Mouse (Mus musculus) telencephalon, adult 2 months (tissue): ENCODE data around the gene Arid1b.
A peak's percentile ranks its signal among the peaks of the same experiment; 100 is the strongest.

ENCODE experiments used
- DNase-seq: peaks from one replicate; pipeline ENCODE4 v3.0.0-alpha.2; 2011; ENCODE audit warnings: low read depth, low spot score

The Arid1b gene

GRCm38 (mm10) chr17:5273685-5274084, 279.6 kb downstream of the Arid1b start:
- DNase-seq = peak; percentile 74

- DNase-seq = peak; percentile 57
Observed at GRCm38 (mm10) chr17:5274429-5274828, 280.3 kb downstream of the Arid1b start.

DNA sequence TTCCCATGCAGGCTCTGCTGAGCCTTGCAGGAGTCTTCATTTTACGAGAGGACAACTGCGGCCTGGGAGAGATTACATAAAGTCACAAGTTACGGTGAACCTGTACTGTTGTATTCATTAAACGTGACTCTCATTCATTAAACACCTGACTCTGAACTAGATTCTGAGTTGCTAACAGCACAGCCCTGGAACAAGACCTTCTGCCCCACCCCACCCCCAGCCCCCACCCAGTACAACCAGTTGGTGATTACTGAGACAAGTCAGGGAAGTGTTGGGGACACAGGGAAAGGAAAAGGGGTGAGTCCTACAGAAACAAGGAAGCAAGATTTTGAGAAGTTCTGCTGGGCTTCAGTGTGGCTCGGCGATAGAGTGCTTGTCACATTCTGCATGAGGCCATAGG, 281.6 kb downstream of the Arid1b start:
- no peak for DNase-seq

GRCm38 (mm10) chr17:5277137-5277871, 283.2 kb downstream of the Arid1b start:
- peak; percentile 90 for DNase-seq

DNA sequence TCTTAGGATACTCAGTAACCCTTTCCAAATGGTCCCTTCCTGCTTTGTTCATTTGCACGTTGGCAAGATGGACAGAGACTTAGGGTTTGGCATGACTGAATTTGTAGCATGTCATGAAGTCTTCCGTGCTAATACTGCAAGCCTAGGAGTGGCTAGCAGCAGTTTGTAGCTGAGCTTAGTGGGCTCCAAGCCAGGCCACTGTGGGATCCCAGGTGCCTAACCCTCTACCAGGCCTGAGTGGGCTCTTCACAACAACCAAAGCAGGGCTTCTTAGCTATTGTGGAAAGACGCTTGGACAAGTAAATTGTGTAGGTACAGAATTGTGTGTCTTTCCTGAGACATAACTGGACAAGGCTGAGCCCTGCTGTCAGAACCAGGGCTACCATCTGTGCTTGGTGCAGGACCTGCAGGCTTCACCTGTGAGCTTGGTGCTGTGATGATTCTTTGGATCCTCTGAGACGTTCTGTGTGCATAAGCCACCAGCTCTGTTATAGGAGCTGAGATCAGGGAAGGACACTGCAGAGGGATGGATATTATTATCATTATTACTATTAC, 286.4 kb downstream of the Arid1b start:
- no peak for DNase-seq

- no peak for DNase-seq
Observed at GRCm38 (mm10) chr17:5284783-5285182, 290.7 kb downstream of the Arid1b start.

GRCm38 (mm10) chr17:5285877-5286440, 291.8 kb downstream of the Arid1b start:
- DNase-seq = peak; percentile 67

DNA sequence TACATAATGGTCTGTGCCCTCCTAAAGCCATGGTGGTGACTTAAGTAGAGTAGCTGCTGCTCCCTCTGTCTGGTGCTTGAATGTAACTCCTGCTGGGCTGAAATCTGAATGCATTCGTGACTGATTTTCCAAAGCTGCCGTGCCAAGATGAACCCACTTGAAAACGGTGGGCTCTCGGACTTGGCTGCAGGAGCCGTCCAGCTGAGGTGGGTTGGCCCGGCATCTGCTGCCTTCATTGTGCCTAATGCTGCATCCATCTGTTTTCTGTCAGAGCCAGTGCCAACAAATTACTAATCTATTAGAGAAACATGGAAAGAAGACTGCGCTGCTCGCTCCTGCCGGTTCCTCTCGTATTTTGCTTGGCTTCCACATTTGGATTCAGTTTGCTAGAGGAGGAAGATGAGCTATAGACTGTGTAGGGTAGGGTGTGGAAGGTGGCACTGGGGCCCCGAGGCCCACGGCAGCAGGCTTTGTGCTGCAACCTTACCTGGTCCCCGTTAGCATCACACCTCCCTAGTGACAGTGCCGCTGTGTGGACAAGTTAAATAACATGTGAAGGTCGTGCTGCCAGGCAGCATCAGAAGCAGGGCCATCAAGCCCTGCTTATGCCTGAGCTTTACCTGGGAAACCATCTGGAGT, 292.6 kb downstream of the Arid1b start:
- no peak for DNase-seq

GRCm38 (mm10) chr17:5287210-5287591, 293.1 kb downstream of the Arid1b start:
- DNase-seq = no peak

GRCm38 (mm10) chr17:5287641-5288040, 293.5 kb downstream of the Arid1b start:
- peak; percentile 73 for DNase-seq

GRCm38 (mm10) chr17:5293653-5294584, 299.8 kb downstream of the Arid1b start:
- DNase-seq = no peak

GRCm38 (mm10) chr17:5295086-5295947, 301.2 kb downstream of the Arid1b start:
- no peak for DNase-seq

DNA sequence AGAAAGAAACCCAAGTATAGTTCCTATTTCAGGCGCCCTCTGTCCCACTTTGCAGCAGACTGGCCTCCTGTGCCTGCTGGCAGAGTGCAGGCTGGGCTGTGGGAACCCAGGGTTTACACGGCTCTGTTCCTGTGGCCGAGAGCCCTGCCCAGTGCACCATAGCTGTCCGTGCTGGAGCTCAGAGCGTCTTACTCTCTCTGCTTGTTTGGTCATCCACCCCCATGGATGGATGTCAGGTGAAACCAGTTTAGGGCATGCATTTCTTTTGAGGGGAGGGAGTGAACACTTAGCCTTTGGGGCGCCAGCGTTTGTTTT, 301.8 kb downstream of the Arid1b start:
- DNase-seq = no peak

DNA sequence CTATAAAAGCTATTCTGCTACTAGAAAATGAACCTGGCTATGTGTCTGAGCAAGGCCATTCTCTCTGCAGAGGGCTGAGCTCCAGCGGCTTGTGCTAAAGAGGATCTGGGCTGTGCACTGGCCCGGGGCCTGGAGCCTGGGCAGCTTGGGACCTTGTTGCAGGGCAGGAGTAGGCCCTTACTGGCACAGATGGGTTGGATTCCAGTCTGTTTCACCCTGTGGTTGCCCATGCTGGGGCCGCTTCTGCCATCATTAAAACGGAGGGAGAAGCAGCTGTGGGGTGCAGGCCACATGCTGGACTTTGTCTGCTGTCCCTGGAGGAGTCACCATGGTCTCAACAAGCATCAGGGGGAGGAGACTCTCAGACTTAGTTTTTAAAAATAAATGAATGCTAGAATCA, 303.4 kb downstream of the Arid1b start:
- DNase-seq = no peak

DNA sequence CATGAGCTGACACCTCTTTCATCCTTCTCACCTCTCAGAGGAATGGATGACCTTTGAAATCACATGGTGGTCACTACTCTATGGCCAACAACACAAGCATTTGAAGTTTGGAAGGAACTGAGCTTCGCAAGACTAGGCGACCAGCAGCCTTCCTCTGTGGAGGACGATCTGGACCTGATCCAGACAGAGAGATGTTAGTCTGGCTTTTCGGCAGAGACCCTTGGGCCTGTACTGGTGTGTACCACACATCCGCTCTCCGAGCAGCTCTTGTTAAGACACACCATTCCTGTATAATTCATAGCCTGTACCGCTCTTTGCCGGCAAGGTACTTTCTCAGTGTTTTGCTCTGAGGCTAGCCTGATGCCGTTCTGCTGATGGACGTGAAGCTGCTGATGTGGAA, 303.9 kb downstream of the Arid1b start:
- no peak for DNase-seq

DNA sequence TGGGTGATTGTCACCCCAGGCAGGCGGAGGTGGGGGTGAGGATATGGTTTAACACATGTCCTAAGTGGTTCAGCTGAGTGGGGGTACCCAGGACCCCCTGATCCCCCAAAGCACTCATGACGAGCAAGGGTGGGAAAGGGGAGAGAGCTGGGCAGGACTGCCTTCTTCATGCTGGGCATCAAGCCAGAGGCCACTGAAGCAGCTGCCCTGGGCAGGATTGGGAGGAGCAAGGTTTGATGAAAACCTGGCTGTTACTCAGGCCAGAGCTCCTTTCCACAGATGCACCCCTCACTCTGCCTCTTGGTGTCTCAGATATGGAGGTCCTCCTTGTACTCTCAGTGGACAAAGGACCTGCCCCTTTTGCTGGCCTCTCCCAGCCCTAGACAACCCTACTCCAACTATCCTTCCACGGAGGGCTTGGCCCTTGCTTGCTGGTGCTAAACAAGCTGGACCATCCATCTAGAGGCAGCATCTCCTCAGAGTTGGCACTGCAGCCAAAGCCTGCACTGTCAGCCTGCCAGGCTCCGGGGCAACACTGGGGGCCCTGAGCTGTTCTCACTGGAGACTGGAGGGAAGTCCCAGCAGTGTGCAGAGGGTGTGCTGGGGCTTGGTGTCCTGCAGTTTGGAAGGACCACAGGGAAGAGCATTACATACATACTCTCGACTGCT, 304.9 kb downstream of the Arid1b start:
- DNase-seq = no peak

DNA sequence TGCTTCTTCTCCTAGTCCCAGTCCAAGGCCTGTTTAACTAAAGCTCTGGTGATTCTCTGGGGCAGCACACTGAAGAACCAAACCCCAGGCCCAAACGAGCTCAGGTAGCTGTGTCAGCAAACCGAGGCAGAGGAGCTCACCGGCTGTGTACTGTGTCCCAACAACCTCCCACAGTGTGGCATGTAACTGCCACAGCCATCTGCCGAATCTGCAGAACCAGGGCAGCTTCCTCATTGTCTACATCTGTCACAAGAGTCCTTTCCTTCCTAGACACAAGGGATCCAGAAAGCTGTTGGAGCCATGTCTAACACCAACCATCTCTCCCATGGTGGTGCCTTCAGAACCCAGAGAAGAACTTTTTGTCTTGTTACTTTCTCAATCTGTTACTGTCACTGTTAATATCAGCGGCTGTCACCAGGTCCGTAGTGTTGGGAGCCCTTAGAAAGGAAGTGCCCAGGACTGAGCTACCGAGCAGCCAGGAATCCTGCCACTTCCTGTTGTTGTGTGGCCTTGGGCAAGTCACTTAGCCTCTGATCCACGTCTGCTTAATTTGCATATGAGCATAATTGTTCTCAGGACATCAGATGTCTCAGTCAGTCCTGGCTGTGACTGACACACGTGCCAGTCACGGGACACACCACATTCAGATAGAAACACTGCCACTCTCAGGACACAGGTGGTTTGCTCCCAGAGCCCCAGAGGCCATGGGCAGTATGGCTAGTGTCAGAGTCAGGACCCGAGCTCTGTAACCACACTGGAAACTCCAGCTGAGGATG, 309.0 kb downstream of the Arid1b start:
- DNase-seq = no peak

GRCm38 (mm10) chr17:5305783-5306477, 311.8 kb downstream of the Arid1b start:
- DNase-seq = no peak

- peak; percentile 46 for DNase-seq
Observed at GRCm38 (mm10) chr17:5309930-5310329, 315.8 kb downstream of the Arid1b start.
